Mouse (Mus musculus) E14TG2a.4 (cell line): ENCODE data around the gene Rbm33.

Experiments used
- CTCF ChIP-seq: conservative IDR thresholded peaks from 2 replicates; pipeline ENCODE4 v1.5.1; 2014; ENCODE audit warnings: low read length
- POU5F1 ChIP-seq: IDR thresholded peaks from 2 replicates; pipeline ENCODE4 v1.6.1; 2014; ENCODE audit warnings: low read length, borderline replicate concordance

DNA sequence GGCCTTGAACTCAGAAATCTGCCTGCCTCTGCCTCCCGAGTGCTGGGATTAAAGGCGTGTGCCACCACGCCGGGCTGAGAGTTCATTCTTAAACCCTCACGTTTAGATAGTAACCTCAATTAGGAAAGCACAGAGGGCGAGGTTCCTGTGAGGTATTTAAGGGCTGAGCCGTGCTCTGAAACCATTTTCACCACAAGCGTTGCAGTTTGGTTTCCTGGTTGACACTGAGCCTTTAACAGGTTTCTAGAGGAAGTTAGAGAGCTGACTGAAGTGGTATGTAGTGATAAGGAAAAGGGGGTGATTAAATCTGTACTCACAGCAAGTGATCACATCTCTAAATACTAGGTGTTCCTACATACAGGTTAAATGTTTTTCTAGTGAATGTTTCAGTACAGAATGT is 1.4 kb upstream of the Rbm33 start:
- no peak for TF ChIP-seq CTCF
- no peak for TF ChIP-seq POU5F1
